Mouse (Mus musculus): ENCODE data around the gene Cfap61. TPM values are rescaled to one million over a fixed set of nuclear protein-coding genes. Genes with fewer than 3 reads are reported as not detected.

The Cfap61 gene
- total RNA-seq, 1 experiment from 2014 or later = not detected

GRCm38 (mm10) chr2:146220591-146221075 is 286.0 kb downstream of the Cfap61 start:
- ATAC-seq (replicated peaks in 1 of 2; ENCODE audit: insufficient read depth in 1 of 2, low FRiP score in 2 of 2, low TSS enrichment in 1 of 2, low read depth in 1 of 2, poor library complexity in 2 of 2, severe bottlenecking in 2 of 2) = no peak

- peak in 1 of 2 experiments; percentile 26; a peak in 1 of 4 replicates for ATAC-seq (replicated peaks in 1 of 2; ENCODE audit: insufficient read depth in 1 of 2, low FRiP score in 2 of 2, low TSS enrichment in 1 of 2, low read depth in 1 of 2, poor library complexity in 2 of 2, severe bottlenecking in 2 of 2)
These were observed 286.7 kb downstream of the Cfap61 start, which contains the start of gene Insm1 for GRCm38 (mm10) chr2:146221076-146221928. Gene Insm1 (plus strand): TSS chr2:146221921.

GRCm38 (mm10) chr2:146221929-146222278 is 287.3 kb downstream of the Cfap61 start:
- ATAC-seq (replicated peaks in 1 of 2; ENCODE audit: insufficient read depth in 1 of 2, low FRiP score in 2 of 2, low TSS enrichment in 1 of 2, low read depth in 1 of 2, poor library complexity in 2 of 2, severe bottlenecking in 2 of 2) = no peak

GRCm38 (mm10) chr2:146222279-146223175 is 287.9 kb downstream of the Cfap61 start:
- no peak for ATAC-seq (replicated peaks in 1 of 2; ENCODE audit: insufficient read depth in 1 of 2, low FRiP score in 2 of 2, low TSS enrichment in 1 of 2, low read depth in 1 of 2, poor library complexity in 2 of 2, severe bottlenecking in 2 of 2)

- ATAC-seq (replicated peaks in 1 of 2; ENCODE audit: insufficient read depth in 1 of 2, low FRiP score in 2 of 2, low TSS enrichment in 1 of 2, low read depth in 1 of 2, poor library complexity in 2 of 2, severe bottlenecking in 2 of 2) = 0 out of 4 replicates have a peak, but pooled peaks have one; percentile 16 to 20
These were observed 288.8 kb downstream of the Cfap61 start for GRCm38 (mm10) chr2:146223176-146223905.

- no peak for ATAC-seq (replicated peaks in 1 of 2; ENCODE audit: insufficient read depth in 1 of 2, low FRiP score in 2 of 2, low TSS enrichment in 1 of 2, low read depth in 1 of 2, poor library complexity in 2 of 2, severe bottlenecking in 2 of 2)
These were observed 289.6 kb downstream of the Cfap61 start for GRCm38 (mm10) chr2:146224141-146224540.

GRCm38 (mm10) chr2:146225818-146226217 is 291.2 kb downstream of the Cfap61 start:
- no peak for ATAC-seq (replicated peaks in 1 of 2; ENCODE audit: insufficient read depth in 1 of 2, low FRiP score in 2 of 2, low TSS enrichment in 1 of 2, low read depth in 1 of 2, poor library complexity in 2 of 2, severe bottlenecking in 2 of 2)

GRCm38 (mm10) chr2:146226484-146226883 is 291.9 kb downstream of the Cfap61 start:
- ATAC-seq (replicated peaks in 1 of 2; ENCODE audit: insufficient read depth in 1 of 2, low FRiP score in 2 of 2, low TSS enrichment in 1 of 2, low read depth in 1 of 2, poor library complexity in 2 of 2, severe bottlenecking in 2 of 2) = peak; percentile 39 to 58; a peak in 2 of 4 replicates

GRCm38 (mm10) chr2:146227646-146228045 is 293.1 kb downstream of the Cfap61 start:
- ATAC-seq (replicated peaks in 1 of 2; ENCODE audit: insufficient read depth in 1 of 2, low FRiP score in 2 of 2, low TSS enrichment in 1 of 2, low read depth in 1 of 2, poor library complexity in 2 of 2, severe bottlenecking in 2 of 2) = no peak

GRCm38 (mm10) chr2:146228435-146228834 is 293.9 kb downstream of the Cfap61 start:
- ATAC-seq (replicated peaks in 1 of 2; ENCODE audit: insufficient read depth in 1 of 2, low FRiP score in 2 of 2, low TSS enrichment in 1 of 2, low read depth in 1 of 2, poor library complexity in 2 of 2, severe bottlenecking in 2 of 2) = no peak

GRCm38 (mm10) chr2:146231485-146231884 is 296.9 kb downstream of the Cfap61 start:
- no peak for ATAC-seq (replicated peaks in 1 of 2; ENCODE audit: insufficient read depth in 1 of 2, low FRiP score in 2 of 2, low TSS enrichment in 1 of 2, low read depth in 1 of 2, poor library complexity in 2 of 2, severe bottlenecking in 2 of 2)

- no peak for ATAC-seq (replicated peaks in 1 of 2; ENCODE audit: insufficient read depth in 1 of 2, low FRiP score in 2 of 2, low TSS enrichment in 1 of 2, low read depth in 1 of 2, poor library complexity in 2 of 2, severe bottlenecking in 2 of 2)
These were observed 304.7 kb downstream of the Cfap61 start for GRCm38 (mm10) chr2:146239196-146239747.

- no peak for ATAC-seq (replicated peaks in 1 of 2; ENCODE audit: insufficient read depth in 1 of 2, low FRiP score in 2 of 2, low TSS enrichment in 1 of 2, low read depth in 1 of 2, poor library complexity in 2 of 2, severe bottlenecking in 2 of 2)
These were observed 309.5 kb downstream of the Cfap61 start for GRCm38 (mm10) chr2:146244049-146244448.

GRCm38 (mm10) chr2:146245401-146245800 is 310.8 kb downstream of the Cfap61 start:
- no peak for ATAC-seq (replicated peaks in 1 of 2; ENCODE audit: insufficient read depth in 1 of 2, low FRiP score in 2 of 2, low TSS enrichment in 1 of 2, low read depth in 1 of 2, poor library complexity in 2 of 2, severe bottlenecking in 2 of 2)

- no peak for ATAC-seq (replicated peaks in 1 of 2; ENCODE audit: insufficient read depth in 1 of 2, low FRiP score in 2 of 2, low TSS enrichment in 1 of 2, low read depth in 1 of 2, poor library complexity in 2 of 2, severe bottlenecking in 2 of 2)
These were observed 312.0 kb downstream of the Cfap61 start for GRCm38 (mm10) chr2:146246409-146247075.

- ATAC-seq (replicated peaks in 1 of 2; ENCODE audit: insufficient read depth in 1 of 2, low FRiP score in 2 of 2, low TSS enrichment in 1 of 2, low read depth in 1 of 2, poor library complexity in 2 of 2, severe bottlenecking in 2 of 2) = peak in 1 of 2 experiments; percentile 9; a peak in 1 of 4 replicates
These were observed 313.0 kb downstream of the Cfap61 start for GRCm38 (mm10) chr2:146247576-146247975.

Data from hematopoietic stem cell, adult 5-6 weeks (primary cell).